Mouse (Mus musculus): Measurements from ENCODE around the gene Gapdh. TPM values are rescaled to one million over a fixed set of nuclear protein-coding genes. Genes with fewer than 3 reads are reported as not detected.

Gapdh gene
- polyA plus RNA-seq, 1 experiment = 5,061 TPM

DNA sequence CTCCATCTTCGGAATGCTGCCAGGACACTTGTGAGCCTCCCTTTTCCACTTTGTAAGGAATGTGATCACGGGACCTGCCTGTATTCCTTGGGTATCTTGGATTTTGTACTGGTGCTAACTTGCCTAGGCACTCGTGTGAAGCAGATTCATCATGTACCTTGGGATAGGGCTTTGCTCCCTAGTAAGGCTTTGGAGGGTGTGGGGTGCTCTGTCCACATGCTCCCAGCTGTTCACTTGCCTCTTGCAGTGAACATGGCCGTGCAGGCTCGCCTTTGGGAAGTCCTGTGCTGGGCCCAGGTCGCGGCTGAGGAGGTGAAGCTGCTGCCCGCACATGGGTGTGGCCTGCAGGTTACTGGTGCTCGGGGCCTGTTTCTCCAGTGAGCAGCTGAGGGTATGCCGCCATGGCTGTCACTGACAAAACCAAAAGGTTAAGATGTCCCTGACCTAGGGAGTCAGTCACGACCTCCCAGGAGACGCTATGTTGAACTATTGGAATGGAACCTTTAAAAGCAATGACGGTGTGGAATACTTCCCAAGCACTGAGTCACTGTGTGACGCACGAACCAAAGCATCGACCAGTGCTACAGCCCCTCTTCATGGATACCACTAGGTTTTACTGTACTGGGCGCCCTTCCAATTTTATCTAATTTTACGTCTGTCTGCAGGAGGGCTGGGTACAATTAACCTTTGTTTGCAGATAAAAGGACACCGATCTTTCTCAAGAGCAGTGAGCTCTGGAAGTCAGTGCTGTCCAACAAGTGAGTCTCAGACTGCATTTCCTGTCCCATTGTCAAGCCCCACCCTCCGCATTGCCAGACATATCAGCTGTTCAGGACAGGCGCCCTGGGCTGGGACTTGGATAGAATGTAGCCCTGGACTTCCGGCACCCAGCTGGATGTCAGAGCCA lies 5.2 kb downstream of the Gapdh start:
- 0 out of 2 replicates have a peak overlapping the region, but pooled peaks have one; percentile 23 for H3K27ac ChIP-seq (ENCODE audit: insufficient read depth, low read length)
- 22% methylated on average over 22 of the region's 22 CpGs for WGBS
- TF ChIP-seq CTCF (IDR thresholded peaks at IDR 0.05; ENCODE audit: borderline replicate concordance, insufficient read depth, low read depth, low read length) (0 out of 2 replicates have a peak, but pooled peaks have one; percentile 2), POLR2A (IDR thresholded peaks at IDR 0.05; ENCODE audit: borderline replicate concordance, insufficient read depth, low read length) (peak; percentile 31; the same call in 1 of the 2 replicates)
- no peak overlapping the region for H3K4me3 ChIP-seq (replicated peaks; ENCODE audit: insufficient read depth, low read depth, low read length)
- peaks cover 11% of the 10 kb centered on the region for H3K4me1 ChIP-seq (ENCODE audit: control insufficient read depth, insufficient read depth, low read length)
- DNase-seq = peak; percentile 49 to 53
- H3K27me3 ChIP-seq (ENCODE audit: control insufficient read depth, insufficient read depth, low read length) = no peaks in the 10 kb centered on the region

DNA sequence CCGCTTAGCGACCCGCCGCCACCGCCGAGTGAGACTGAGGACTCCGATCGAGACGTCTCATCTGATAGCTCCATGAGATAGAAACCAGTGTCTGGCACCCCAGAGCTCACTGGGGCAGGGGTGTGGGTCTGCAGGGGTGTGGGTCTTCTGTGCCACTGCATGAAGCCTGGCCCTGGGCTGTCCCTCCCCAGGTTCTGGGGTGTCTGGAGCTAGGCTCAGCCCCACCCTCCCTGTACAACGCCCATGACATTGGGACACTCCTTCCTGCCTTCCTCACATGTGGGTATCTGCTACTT lies 5.8 kb downstream of the Gapdh start:
- WGBS = 7% methylated on average over 10 of the region's 10 CpGs
- H3K27me3 ChIP-seq (ENCODE audit: control insufficient read depth, insufficient read depth, low read length) = no peaks in the 10 kb centered on the region
- peak in 1 of 2 experiments; percentile 47 for DNase-seq
- TF ChIP-seq CTCF (IDR thresholded peaks at IDR 0.05; ENCODE audit: borderline replicate concordance, insufficient read depth, low read depth, low read length) (no peak), POLR2A (IDR thresholded peaks at IDR 0.05; ENCODE audit: borderline replicate concordance, insufficient read depth, low read length) (no peak)
- H3K27ac ChIP-seq (ENCODE audit: insufficient read depth, low read length) = no peak overlapping the region
- peaks cover 11% of the 10 kb centered on the region for H3K4me1 ChIP-seq (ENCODE audit: control insufficient read depth, insufficient read depth, low read length)
- no peak overlapping the region for H3K4me3 ChIP-seq (replicated peaks; ENCODE audit: insufficient read depth, low read depth, low read length)

DNA sequence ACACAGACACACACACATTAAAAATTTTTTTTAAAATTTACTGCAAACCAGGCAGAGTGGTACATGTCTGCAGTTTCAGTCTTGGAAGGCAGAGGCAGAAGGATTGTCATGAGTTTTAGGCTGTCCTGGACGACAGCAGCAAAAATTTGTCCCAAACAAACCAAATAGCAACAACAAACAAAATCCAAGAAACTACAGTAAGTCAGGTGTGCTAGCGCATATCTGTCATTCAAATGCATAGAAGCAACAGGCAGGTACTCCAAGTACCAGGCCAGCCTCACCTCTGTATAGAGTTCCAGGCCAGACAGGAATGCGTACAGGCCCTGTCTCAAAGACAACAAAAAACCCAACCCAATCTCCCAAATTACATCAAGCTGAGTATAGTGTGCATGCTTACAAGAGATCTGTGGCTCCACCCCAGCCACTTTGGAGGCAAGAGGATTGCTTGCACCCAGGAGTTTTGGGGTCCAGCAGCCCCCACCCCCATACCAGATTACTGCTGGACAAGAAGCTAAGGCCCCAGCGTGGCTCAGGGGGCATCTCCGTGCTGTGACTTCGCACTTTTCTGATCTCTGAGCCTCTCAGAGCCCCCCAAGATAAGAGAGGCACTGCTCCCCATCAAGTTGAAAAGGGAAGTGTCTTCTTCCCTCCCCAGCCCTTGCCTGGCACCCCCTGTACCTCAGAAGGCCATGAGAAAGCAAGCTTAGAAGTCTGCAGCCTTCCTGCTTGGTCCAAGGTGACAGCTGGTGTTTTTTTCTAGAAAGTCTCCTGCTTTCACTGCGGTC lies 6.3 kb downstream of the Gapdh start:
- H3K4me3 ChIP-seq (replicated peaks; ENCODE audit: insufficient read depth, low read depth, low read length) = no peak overlapping the region
- DNase-seq = no peak
- WGBS = 69% methylated on average over 7 of the region's 7 CpGs
- TF ChIP-seq POLR2A (IDR thresholded peaks at IDR 0.05; ENCODE audit: borderline replicate concordance, insufficient read depth, low read length) (no peak), CTCF (IDR thresholded peaks at IDR 0.05; ENCODE audit: borderline replicate concordance, insufficient read depth, low read depth, low read length) (no peak)
- peaks cover 11% of the 10 kb centered on the region for H3K4me1 ChIP-seq (ENCODE audit: control insufficient read depth, insufficient read depth, low read length)
- H3K27ac ChIP-seq (ENCODE audit: insufficient read depth, low read length) = no peak overlapping the region
- H3K27me3 ChIP-seq (ENCODE audit: control insufficient read depth, insufficient read depth, low read length) = no peaks in the 10 kb centered on the region

DNA sequence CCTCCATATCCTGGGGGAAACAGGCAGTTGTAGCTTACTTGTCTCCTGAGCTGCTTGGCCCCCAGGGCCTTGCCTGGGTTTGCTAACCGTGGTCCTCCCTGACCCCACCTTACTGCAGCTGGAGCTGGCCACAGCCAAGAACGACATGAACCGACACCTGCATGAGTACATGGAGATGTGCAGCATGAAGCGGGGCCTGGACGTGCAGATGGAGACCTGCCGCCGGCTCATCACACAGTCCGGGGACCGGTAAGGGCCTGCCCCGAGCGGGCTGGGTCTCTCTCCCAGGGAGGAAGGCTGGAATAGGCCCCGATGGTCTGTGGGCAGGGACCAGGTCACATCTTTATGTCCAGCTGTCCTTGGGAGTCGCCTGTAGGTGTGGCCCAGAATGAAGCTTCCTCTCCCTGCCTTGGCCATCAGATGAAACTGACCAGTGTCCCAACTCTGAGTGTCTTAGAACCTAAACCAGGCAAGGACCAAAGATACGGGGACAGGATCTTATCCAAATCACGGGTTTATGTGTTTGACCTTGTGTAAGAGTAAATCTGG lies 7.2 kb downstream of the Gapdh start:
- TF ChIP-seq POLR2A (IDR thresholded peaks at IDR 0.05; ENCODE audit: borderline replicate concordance, insufficient read depth, low read length) (no peak), CTCF (IDR thresholded peaks at IDR 0.05; ENCODE audit: borderline replicate concordance, insufficient read depth, low read depth, low read length) (no peak)
- DNase-seq = no peak
- Histone ChIP-seq H3K27ac (ENCODE audit: insufficient read depth, low read length) (no peak overlapping the region), H3K27me3 (ENCODE audit: control insufficient read depth, insufficient read depth, low read length) (no peaks in the 10 kb centered on the region), H3K4me1 (ENCODE audit: control insufficient read depth, insufficient read depth, low read length) (peaks cover 11% of the 10 kb centered on the region), H3K4me3 (replicated peaks; ENCODE audit: insufficient read depth, low read depth, low read length) (no peak overlapping the region)
- WGBS = 80% methylated on average over 15 of the region's 15 CpGs

DNA sequence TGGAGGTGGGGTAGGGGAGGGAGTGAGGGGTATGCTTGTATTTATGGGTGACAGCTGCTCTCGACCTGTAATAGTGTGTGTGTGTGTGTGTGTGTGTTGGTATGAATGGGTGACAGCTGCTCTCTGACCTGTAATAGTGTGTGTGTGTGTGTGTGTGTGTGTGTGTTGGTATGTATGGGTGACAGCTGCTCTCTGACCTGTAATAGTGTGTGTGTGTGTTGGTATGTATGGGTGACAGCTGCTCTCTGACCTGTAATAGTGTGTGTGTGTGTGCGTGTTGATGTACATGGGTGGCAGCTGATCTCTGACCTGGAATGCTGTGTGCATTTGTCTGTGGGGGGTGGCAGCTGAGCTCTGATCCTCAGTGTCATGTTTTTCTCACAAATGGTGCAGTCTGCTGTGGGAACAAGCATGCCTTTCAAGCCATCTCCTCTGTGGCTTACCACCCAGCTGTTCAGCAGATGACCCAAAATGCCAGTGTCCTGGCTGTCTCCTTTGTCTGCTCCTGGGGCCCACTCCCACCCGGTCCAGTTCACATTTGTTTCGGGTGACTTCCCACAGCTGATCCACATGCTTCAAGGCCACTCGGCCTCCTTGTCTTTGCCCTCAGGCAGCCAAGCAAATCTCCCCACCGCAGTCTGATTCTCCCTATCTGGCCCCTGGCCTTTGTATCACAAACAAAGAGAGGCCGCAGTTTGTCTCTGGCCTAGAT lies 9.2 kb downstream of the Gapdh start:
- 23% methylated on average over 7 of the region's 7 CpGs for WGBS
- peaks cover 11% of the 10 kb centered on the region for H3K4me1 ChIP-seq (ENCODE audit: control insufficient read depth, insufficient read depth, low read length)
- DNase-seq = no peak
- H3K4me3 ChIP-seq (replicated peaks; ENCODE audit: insufficient read depth, low read depth, low read length) = no peak overlapping the region
- H3K27me3 ChIP-seq (ENCODE audit: control insufficient read depth, insufficient read depth, low read length) = no peaks in the 10 kb centered on the region
- TF ChIP-seq POLR2A (IDR thresholded peaks at IDR 0.05; ENCODE audit: borderline replicate concordance, insufficient read depth, low read length) (peak; percentile 3; the same call in 1 of the 2 replicates), CTCF (IDR thresholded peaks at IDR 0.05; ENCODE audit: borderline replicate concordance, insufficient read depth, low read depth, low read length) (no peak)
- H3K27ac ChIP-seq (ENCODE audit: insufficient read depth, low read length) = no peak overlapping the region

DNA sequence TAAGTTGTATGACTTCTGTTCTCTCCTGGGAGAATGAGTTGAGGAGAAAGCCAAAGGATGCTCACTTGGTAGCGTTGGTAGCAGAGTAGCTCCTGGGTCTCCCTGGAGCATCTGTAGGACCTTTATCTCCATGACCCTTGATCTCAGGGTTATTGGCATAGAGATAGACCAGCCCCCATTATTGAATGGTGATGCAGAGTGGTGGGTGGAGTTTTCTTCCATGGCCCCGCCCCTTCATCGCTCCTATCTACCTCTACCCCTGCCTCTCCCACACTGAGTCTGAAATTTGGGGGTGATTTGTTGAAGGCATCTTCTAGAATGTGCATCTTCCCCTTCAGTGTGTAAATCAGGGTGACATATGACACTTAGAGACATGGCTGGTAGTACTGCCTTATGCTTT lies 9.8 kb downstream of the Gapdh start:
- H3K4me1 ChIP-seq (ENCODE audit: control insufficient read depth, insufficient read depth, low read length) = peaks cover 11% of the 10 kb centered on the region
- WGBS = 85% methylated on average over 3 of the region's 3 CpGs
- H3K27me3 ChIP-seq (ENCODE audit: control insufficient read depth, insufficient read depth, low read length) = no peaks in the 10 kb centered on the region
- TF ChIP-seq CTCF (IDR thresholded peaks at IDR 0.05; ENCODE audit: borderline replicate concordance, insufficient read depth, low read depth, low read length) (no peak), POLR2A (IDR thresholded peaks at IDR 0.05; ENCODE audit: borderline replicate concordance, insufficient read depth, low read length) (no peak)
- DNase-seq = no peak
- no peak overlapping the region for H3K27ac ChIP-seq (ENCODE audit: insufficient read depth, low read length)
- H3K4me3 ChIP-seq (replicated peaks; ENCODE audit: insufficient read depth, low read depth, low read length) = no peak overlapping the region

DNA sequence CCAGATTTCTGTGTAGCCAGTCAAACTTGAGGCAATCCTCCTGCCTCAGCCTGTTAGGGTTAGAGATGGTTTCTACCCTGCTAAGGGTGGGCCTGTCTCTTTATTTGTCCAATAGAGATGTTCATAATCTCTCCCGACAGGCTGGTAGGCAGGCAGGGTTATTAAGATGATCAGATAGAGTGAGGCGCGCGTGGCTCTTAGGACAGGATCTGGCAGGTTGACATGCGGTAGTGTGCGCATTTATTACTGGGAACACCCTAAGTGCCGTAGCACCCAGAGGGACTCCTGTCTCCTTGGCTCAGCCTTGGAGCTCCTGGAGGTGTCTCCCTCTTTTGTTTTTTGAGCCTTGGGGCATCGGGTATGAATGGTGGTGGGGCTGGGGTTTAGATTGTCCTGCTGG lies 11.0 kb downstream of the Gapdh start:
- 84% methylated on average over 8 of the region's 8 CpGs for WGBS
- Histone ChIP-seq H3K4me1 (ENCODE audit: control insufficient read depth, insufficient read depth, low read length) (no peaks in the 10 kb centered on the region; the same call in none of the 2 replicates), H3K27ac (ENCODE audit: insufficient read depth, low read length) (no peak overlapping the region), H3K27me3 (ENCODE audit: control insufficient read depth, insufficient read depth, low read length) (no peaks in the 10 kb centered on the region), H3K4me3 (replicated peaks; ENCODE audit: insufficient read depth, low read depth, low read length) (no peak overlapping the region)
- TF ChIP-seq CTCF (IDR thresholded peaks at IDR 0.05; ENCODE audit: borderline replicate concordance, insufficient read depth, low read depth, low read length) (no peak), POLR2A (IDR thresholded peaks at IDR 0.05; ENCODE audit: borderline replicate concordance, insufficient read depth, low read length) (no peak)
- no peak for DNase-seq

Measured in cerebellum, adult 2 months (tissue).